Mouse (Mus musculus): ENCODE measurements around the gene Klhl29.

Gene Klhl29

GRCm38 (mm10) chr12:5222439-5223202, 152.9 kb downstream of the Klhl29 start:
- no peak for DNase-seq (ENCODE audit: low spot score)

GRCm38 (mm10) chr12:5219913-5220575, 155.4 kb downstream of the Klhl29 start:
- DNase-seq (ENCODE audit: low spot score) = no peak

- DNase-seq (ENCODE audit: low spot score) = no peak
Observed at GRCm38 (mm10) chr12:5215836-5216747, 159.4 kb downstream of the Klhl29 start.

- DNase-seq (ENCODE audit: low spot score) = no peak
Observed at GRCm38 (mm10) chr12:5214266-5214665, 161.2 kb downstream of the Klhl29 start.

GRCm38 (mm10) chr12:5213339-5214104, 162.0 kb downstream of the Klhl29 start:
- no peak for DNase-seq (ENCODE audit: low spot score)

GRCm38 (mm10) chr12:5211884-5212283, 163.6 kb downstream of the Klhl29 start:
- DNase-seq (ENCODE audit: low spot score) = no peak

GRCm38 (mm10) chr12:5210786-5211185, 164.7 kb downstream of the Klhl29 start:
- no peak for DNase-seq (ENCODE audit: low spot score)

GRCm38 (mm10) chr12:5207941-5208905, 167.3 kb downstream of the Klhl29 start:
- no peak for DNase-seq (ENCODE audit: low spot score)

GRCm38 (mm10) chr12:5207172-5207571, 168.3 kb downstream of the Klhl29 start:
- DNase-seq (ENCODE audit: low spot score) = no peak

GRCm38 (mm10) chr12:5204071-5204840, 171.2 kb downstream of the Klhl29 start:
- DNase-seq (ENCODE audit: low spot score) = no peak

- DNase-seq (ENCODE audit: low spot score) = no peak
Observed at GRCm38 (mm10) chr12:5203385-5203784, 172.1 kb downstream of the Klhl29 start.

- DNase-seq (ENCODE audit: low spot score) = no peak
Observed at GRCm38 (mm10) chr12:5198254-5198653, 177.2 kb downstream of the Klhl29 start.

- DNase-seq (ENCODE audit: low spot score) = no peak
Observed at GRCm38 (mm10) chr12:5194176-5194575, 181.3 kb downstream of the Klhl29 start.

- DNase-seq (ENCODE audit: low spot score) = no peak
Observed at GRCm38 (mm10) chr12:5192380-5192718, 183.1 kb downstream of the Klhl29 start.

- no peak for DNase-seq (ENCODE audit: low spot score)
Observed at GRCm38 (mm10) chr12:5191628-5192379, 183.7 kb downstream of the Klhl29 start.

GRCm38 (mm10) chr12:5191206-5191605, 184.3 kb downstream of the Klhl29 start:
- no peak for DNase-seq (ENCODE audit: low spot score)

- DNase-seq (ENCODE audit: low spot score) = no peak
Observed at GRCm38 (mm10) chr12:5189446-5190150, 185.9 kb downstream of the Klhl29 start.

- no peak for DNase-seq (ENCODE audit: low spot score)
Observed at GRCm38 (mm10) chr12:5188899-5189298, 186.6 kb downstream of the Klhl29 start.

All from MN1 (cell line).